Mouse (Mus musculus) kidney, embryonic 16.5 days (tissue): ENCODE measurements at regions not wholly inside any gene's neighbourhood (a gene's known extent, or its start where the extent isn't known, plus 50 kb on each side); places are given as distances from the start of the nearest gene placed in this dataset.
"Not testable (repeated sequence)": the region's sequence is repeated elsewhere in the genome, so short reads cannot be mapped to it uniquely, and the experiment has no call there.

Experiments used
- ATAC-seq: fragments of 200-750 bp; cut with Nextera tagmentation; 2 replicates; pipeline ENCODE4 v1.8.0; 2017; ENCODE audit warnings: moderate TSS enrichment; ENCODE audit not compliant: low FRiP score, low TSS enrichment
- H3K27ac ChIP-seq: fragments of 300-500 bp; sonication (generic); 2 replicates; pipeline ENCODE4 v1.5.1; 2014; ENCODE audit warnings: low read length
- H3K27me3 ChIP-seq: fragments of 300-500 bp; sonication (generic); 2 replicates; pipeline ENCODE4 v1.6.1; 2014; ENCODE audit warnings: low read length, control low read depth, mixed read lengths; ENCODE audit not compliant: insufficient read depth
- H3K36me3 ChIP-seq: fragments of 300-500 bp; sonication (generic); 2 replicates; pipeline ENCODE4 v1.6.1; 2014; ENCODE audit warnings: low read length, control low read depth, mixed read lengths; ENCODE audit not compliant: insufficient read depth
- H3K4me1 ChIP-seq: fragments of 300-500 bp; sonication (generic); 2 replicates; pipeline ENCODE4 v1.6.1; 2014; ENCODE audit warnings: low read length, control low read depth, mixed read lengths; ENCODE audit not compliant: insufficient read depth
- H3K4me2 ChIP-seq: fragments of 300-500 bp; sonication (generic); replicated peaks from 2 replicates; pipeline ENCODE4 v1.6.1; 2014; ENCODE audit warnings: low read depth, low read length
- H3K4me3 ChIP-seq: fragments of 300-500 bp; sonication (generic); 2 replicates; pipeline ENCODE4 v1.5.1; 2014; ENCODE audit warnings: mild to moderate bottlenecking, low read length
- H3K9ac ChIP-seq: fragments of 300-500 bp; sonication (generic); replicated peaks from 2 replicates; pipeline ENCODE4 v1.6.1; 2014; ENCODE audit warnings: low read length
- H3K9me3 ChIP-seq: fragments of 300-500 bp; sonication (generic); 2 replicates; pipeline ENCODE4 v1.6.1; 2016; ENCODE audit warnings: low read length, control low read depth
- WGBS: fragments of 180-500 bp; shearing (Covaris S2); extraction: QIAGEN DNeasy Blood & Tissue Kit; methylation state at CpG from one replicate; pipeline ENCODE4 v1.1.7; 2014; 5-methylcytosine and 5-hydroxymethylcytosine counted together

GRCm38 (mm10) chr12:48819168-48819567 lies 563.3 kb upstream of the Foxg1 start:
- Histone ChIP-seq H3K4me2 (no peak overlapping the region), H3K27ac (no peak overlapping the region), H3K36me3 (no peaks in the 10 kb centered on the region), H3K4me3 (no peak overlapping the region), H3K9me3 (no peaks in the 10 kb centered on the region; the same call in 1 of the 2 replicates), H3K9ac (no peak overlapping the region), H3K27me3 (no peaks in the 10 kb centered on the region), H3K4me1 (no peaks in the 10 kb centered on the region)
- ATAC-seq = no peak

- H3K4me1 ChIP-seq = no peaks in the 10 kb centered on the region
- no peaks in the 10 kb centered on the region for H3K27me3 ChIP-seq
- no peak overlapping the region for H3K4me3 ChIP-seq
- no peaks in the 10 kb centered on the region for H3K36me3 ChIP-seq
- H3K9me3 ChIP-seq = no peaks in the 10 kb centered on the region
- H3K4me2 ChIP-seq = no peak overlapping the region
- H3K9ac ChIP-seq = no peak overlapping the region
- ATAC-seq = no peak
- no peak overlapping the region for H3K27ac ChIP-seq
These were observed 562.3 kb upstream of the Foxg1 start for GRCm38 (mm10) chr12:48820206-48820605.

GRCm38 (mm10) chr12:48826300-48826699 lies 556.2 kb upstream of the Foxg1 start:
- Histone ChIP-seq H3K9me3 (no peaks in the 10 kb centered on the region), H3K4me3 (no peak overlapping the region), H3K27ac (no peak overlapping the region), H3K4me1 (no peaks in the 10 kb centered on the region), H3K36me3 (no peaks in the 10 kb centered on the region), H3K9ac (no peak overlapping the region), H3K27me3 (no peaks in the 10 kb centered on the region), H3K4me2 (no peak overlapping the region)
- WGBS = 68% methylated on average over 6 of the region's 6 CpGs
- no peak for ATAC-seq

- not testable (repeated sequence) for H3K9me3 ChIP-seq
- 79% methylated on average over 4 of the region's 4 CpGs for WGBS
These were observed 529.1 kb upstream of the Foxg1 start for GRCm38 (mm10) chr12:48853356-48853755.

GRCm38 (mm10) chr12:48854016-48854415 lies 528.4 kb upstream of the Foxg1 start:
- H3K9me3 ChIP-seq = no peaks in the 10 kb centered on the region
- no peaks in the 10 kb centered on the region for H3K4me1 ChIP-seq
- no peak for ATAC-seq
- no peak overlapping the region for H3K4me3 ChIP-seq
- H3K27me3 ChIP-seq = no peaks in the 10 kb centered on the region
- no peak overlapping the region for H3K9ac ChIP-seq
- H3K4me2 ChIP-seq = no peak overlapping the region
- H3K27ac ChIP-seq = no peak overlapping the region
- 76% methylated on average over 1 of the region's 1 CpGs for WGBS
- H3K36me3 ChIP-seq = no peaks in the 10 kb centered on the region

More at GRCm38 (mm10) chr12:48853356-48853755, 529.1 kb upstream of the Foxg1 start:
- H3K4me3 ChIP-seq, H3K27ac ChIP-seq, H3K4me1 ChIP-seq, H3K4me2 ChIP-seq, ATAC-seq, H3K27me3 ChIP-seq, H3K36me3 ChIP-seq, H3K9ac ChIP-seq: not testable (repeated sequence)

- no peaks in the 10 kb centered on the region for H3K36me3 ChIP-seq
- peak; percentile 79; the same call in 1 of the 2 replicates for ATAC-seq
- H3K4me1 ChIP-seq = no peaks in the 10 kb centered on the region
- H3K27me3 ChIP-seq = no peaks in the 10 kb centered on the region
- H3K9ac ChIP-seq = no peak overlapping the region
- H3K27ac ChIP-seq = no peak overlapping the region
- no peak overlapping the region for H3K4me3 ChIP-seq
- H3K9me3 ChIP-seq = no peaks in the 10 kb centered on the region
- H3K4me2 ChIP-seq = no peak overlapping the region
- 27% methylated on average over 8 of the region's 8 CpGs for WGBS
These were observed 504.0 kb upstream of the Foxg1 start for GRCm38 (mm10) chr12:48878244-48879031.
